Mouse (Mus musculus) megakaryocyte, adult 5-6 weeks (primary cell): ENCODE data around the gene Rgs19. TPM values are rescaled to one million over a fixed set of nuclear protein-coding genes. Genes with fewer than 3 reads are reported as not detected.

Experiments used
- ATAC-seq: 2 replicates; pipeline ENCODE4 v1.8.0; 2016; ENCODE audit warnings: mild to moderate bottlenecking, inconsistent platforms; ENCODE audit not compliant: poor library complexity, severe bottlenecking
- total RNA-seq, 2 experiments: library from RNA; stranded (forward) in 1 of 2; stranded (reverse) in 1 of 2; fragments of 153-499, 151-499 nt in 1 of 2; fragments of 221-1000, 200-1000 nt in 1 of 2; gene quantifications; 2 replicates each; pipeline versions ENCODE4 v1.2.3 to v1.2.4; 2015 to 2017

The Rgs19 gene
- total RNA-seq, 2 experiments from 2014 or later: 162 to 502 TPM

- ATAC-seq: no peak
These were observed 36.3 kb downstream of the Rgs19 start for GRCm38 (mm10) chr2:181657441-181657840.

- no peak for ATAC-seq
These were observed 37.0 kb downstream of the Rgs19 start, which contains the start of gene Gm29797 for GRCm38 (mm10) chr2:181656734-181657133. Gene Gm29797 (plus strand): TSS chr2:181657034.

GRCm38 (mm10) chr2:181653523-181653922, 40.3 kb downstream of the Rgs19 start:
- ATAC-seq: no peak

GRCm38 (mm10) chr2:181653065-181653464, 40.7 kb downstream of the Rgs19 start:
- no peak for ATAC-seq

- ATAC-seq: no peak
These were observed 44.9 kb downstream of the Rgs19 start for GRCm38 (mm10) chr2:181648926-181649325.

- ATAC-seq: no peak
These were observed 46.9 kb downstream of the Rgs19 start for GRCm38 (mm10) chr2:181646626-181647472.

GRCm38 (mm10) chr2:181645666-181646065, 48.1 kb downstream of the Rgs19 start:
- ATAC-seq: no peak

GRCm38 (mm10) chr2:181644361-181644760, 49.4 kb downstream of the Rgs19 start:
- ATAC-seq: peak; percentile 84

Other genes starting within 250 kb of the Rgs19 start
- gene Zbtb46, start 234.6 kb downstream of the Rgs19 start, total RNA-seq (2015): 1.4 and 2.5 TPM in 2 replicates
- 2.3 and 3.9 TPM in 2 replicates for gene Zbtb46, start 234.6 kb downstream of the Rgs19 start, total RNA-seq (2017)
- gene Abhd16b, start 200.8 kb downstream of the Rgs19 start, total RNA-seq (2015): not detected in 2 replicates
- gene Abhd16b, start 200.8 kb downstream of the Rgs19 start, total RNA-seq (2017): not detected in 2 replicates
- gene Tpd52l2, start 196.8 kb downstream of the Rgs19 start, total RNA-seq (2015): 37.8 and 55.2 TPM in 2 replicates
- gene Tpd52l2, start 196.8 kb downstream of the Rgs19 start, total RNA-seq (2017): 61.6 and 102 TPM in 2 replicates
- gene Dnajc5, start 173.5 kb downstream of the Rgs19 start, total RNA-seq (2015): 32.2 and 35.1 TPM in 2 replicates
- gene Dnajc5, start 173.5 kb downstream of the Rgs19 start, total RNA-seq (2017): 39.7 and 44.9 TPM in 2 replicates
- gene Uckl1, start 109.1 kb downstream of the Rgs19 start, total RNA-seq (2015): 86.0 and 103 TPM in 2 replicates
- gene Uckl1, start 109.1 kb downstream of the Rgs19 start, total RNA-seq (2017): 65.2 and 79.3 TPM in 2 replicates
- 13.3 and 15.1 TPM in 2 replicates for gene Prpf6, start 102.1 kb downstream of the Rgs19 start, total RNA-seq (2015)
- gene Prpf6, start 102.1 kb downstream of the Rgs19 start, total RNA-seq (2017): 68.0 and 68.1 TPM in 2 replicates
- 3.6 and 4.7 TPM in 2 replicates for gene Zfp512b, start 101.2 kb downstream of the Rgs19 start, total RNA-seq (2015)
- gene Zfp512b, start 101.2 kb downstream of the Rgs19 start, total RNA-seq (2017): 8.1 and 9.9 TPM in 2 replicates
- 7.4 and 9.7 TPM in 2 replicates for gene Samd10, start 94.8 kb downstream of the Rgs19 start, total RNA-seq (2015)
- gene Samd10, start 94.8 kb downstream of the Rgs19 start, total RNA-seq (2017): 2.3 and 2.8 TPM in 2 replicates
- gene Gm29797, start 36.9 kb downstream of the Rgs19 start, total RNA-seq (2015): not detected in 2 replicates
- gene Gm29797, start 36.9 kb downstream of the Rgs19 start, total RNA-seq (2017): not detected in 2 replicates
- gene Sox18, start 22.3 kb downstream of the Rgs19 start, total RNA-seq (2015): 0.14 and 0.20 TPM in 2 replicates
- not detected in 2 replicates for gene Sox18, start 22.3 kb downstream of the Rgs19 start, total RNA-seq (2017)
- 9.4 and 9.6 TPM in 2 replicates for gene Tcea2, start 13.7 kb downstream of the Rgs19 start, total RNA-seq (2015)
- 6.3 and 8.2 TPM in 2 replicates for gene Tcea2, start 13.7 kb downstream of the Rgs19 start, total RNA-seq (2017)
- gene Lkaaear1, start 4.5 kb upstream of the Rgs19 start, total RNA-seq (2015): not detected in 2 replicates
- gene Lkaaear1, start 4.5 kb upstream of the Rgs19 start, total RNA-seq (2017): not detected in 2 replicates
- gene Oprl1, start 21.0 kb upstream of the Rgs19 start, total RNA-seq (2015): not detected in 2 replicates
- not detected in 2 replicates for gene Oprl1, start 21.0 kb upstream of the Rgs19 start, total RNA-seq (2017)
- gene Myt1, start 69.4 kb upstream of the Rgs19 start, total RNA-seq (2015): not detected in 2 replicates
- gene Myt1, start 69.4 kb upstream of the Rgs19 start, total RNA-seq (2017): not detected in 2 replicates
- 18.0 and 23.6 TPM in 2 replicates for gene Pcmtd2, start 143.9 kb upstream of the Rgs19 start, total RNA-seq (2015)
- 24.5 and 24.8 TPM in 2 replicates for gene Pcmtd2, start 143.9 kb upstream of the Rgs19 start, total RNA-seq (2017)
- gene Polr3k, start 170.4 kb upstream of the Rgs19 start, total RNA-seq (2015): 15.6 and 22.3 TPM in 2 replicates
- gene Polr3k, start 170.4 kb upstream of the Rgs19 start, total RNA-seq (2017): 19.6 and 19.8 TPM in 2 replicates